ENCODE assay signal across 21 mouse cellular contexts in genomic region chr19:33100598-33100997, GRCm38 (mm10).
DNase-seq lines count a peak whose midpoint lies in the region; ATAC-seq lines count a peak whose summit lies in the region.
"Had no signal": no experiment of that assay in that cellular context is flagged by ENCODE, and none has a peak within 500 bp of the region (broad histone marks: within the 10 kb centered on the region; RNA-seq: fewer than 3 reads in every experiment).

No protein-coding gene starts in this region.

- no peak overlapping the region for H3K4me2 ChIP-seq in embryonic facial prominence, embryonic 13.5 days
- 0 out of 2 replicates have a peak overlapping the region, but pooled peaks have one; percentile 32 for H3K4me2 ChIP-seq in liver, embryonic 16.5 days (ENCODE audit: low read depth, low read length)
- H3K4me2 ChIP-seq in heart, embryonic 12.5 days = no peak overlapping the region
- H3K4me2 ChIP-seq: embryonic facial prominence, embryonic 15.5 days; hindbrain, embryonic 13.5 days; neural tube, embryonic 12.5 days; stomach, embryonic 15.5 days had no signal

- no peaks in the 10 kb centered on the region for H3K9me3 ChIP-seq in embryonic facial prominence, embryonic 13.5 days
- no peaks in the 10 kb centered on the region for H3K9me3 ChIP-seq in embryonic facial prominence, embryonic 10.5 days
- H3K9me3 ChIP-seq in megakaryocyte, embryonic 14.5 days = no peaks in the 10 kb centered on the region
- H3K9me3 ChIP-seq in liver, embryonic 16.5 days (replicated peaks; ENCODE audit: control insufficient read depth, low read length) = no peaks in the 10 kb centered on the region
- H3K9me3 ChIP-seq in heart, embryonic 12.5 days (replicated peaks) = no peaks in the 10 kb centered on the region
- H3K9me3 ChIP-seq: embryonic facial prominence, embryonic 15.5 days; hindbrain, embryonic 13.5 days; neural tube, embryonic 12.5 days; stomach, embryonic 15.5 days had no signal

- no peak overlapping the region for H3K4me3 ChIP-seq in embryonic facial prominence, embryonic 13.5 days
- H3K4me3 ChIP-seq in embryonic facial prominence, embryonic 10.5 days = no peak overlapping the region
- H3K4me3 ChIP-seq in megakaryocyte, embryonic 14.5 days (replicated peaks) = peak overlapping the region; percentile 89
- H3K4me3 ChIP-seq in liver, embryonic 16.5 days (ENCODE audit: low read depth, low read length) = no peak overlapping the region
- no peak overlapping the region for H3K4me3 ChIP-seq in heart, embryonic 12.5 days
- H3K4me3 ChIP-seq: embryonic facial prominence, embryonic 15.5 days; heart, adult 2 months; hindbrain, embryonic 13.5 days; layer of hippocampus, adult 2 months; neural tube, embryonic 12.5 days; stomach, embryonic 15.5 days had no signal

- peaks cover 21% of the 10 kb centered on the region for H3K4me1 ChIP-seq in embryonic facial prominence, embryonic 13.5 days
- peaks cover 35% of the 10 kb centered on the region for H3K4me1 ChIP-seq in embryonic facial prominence, embryonic 10.5 days
- H3K4me1 ChIP-seq in megakaryocyte, embryonic 14.5 days = peaks cover 54% of the 10 kb centered on the region
- peaks cover 20% of the 10 kb centered on the region for H3K4me1 ChIP-seq in liver, embryonic 16.5 days (ENCODE audit: control insufficient read depth, low read depth, low read length)
- H3K4me1 ChIP-seq in heart, embryonic 12.5 days (replicated peaks) = peaks cover 16% of the 10 kb centered on the region

- no peaks in the 10 kb centered on the region for H3K27me3 ChIP-seq in embryonic facial prominence, embryonic 13.5 days
- no peaks in the 10 kb centered on the region for H3K27me3 ChIP-seq in embryonic facial prominence, embryonic 10.5 days (replicated peaks; ENCODE audit: low read depth, poor library complexity, severe bottlenecking)
- H3K27me3 ChIP-seq in megakaryocyte, embryonic 14.5 days (replicated peaks) = no peaks in the 10 kb centered on the region
- no peaks in the 10 kb centered on the region for H3K27me3 ChIP-seq in liver, embryonic 16.5 days (ENCODE audit: control insufficient read depth, insufficient read depth, low read depth, low read length)
- no peaks in the 10 kb centered on the region for H3K27me3 ChIP-seq in heart, embryonic 12.5 days (replicated peaks)
- H3K27me3 ChIP-seq: embryonic facial prominence, embryonic 15.5 days; hindbrain, embryonic 13.5 days; neural tube, embryonic 12.5 days; Patski; stomach, embryonic 15.5 days had no signal

- H3K27ac ChIP-seq in embryonic facial prominence, embryonic 13.5 days = 0 out of 2 replicates have a peak overlapping the region, but pooled peaks have one; percentile 2
- no peak overlapping the region for H3K27ac ChIP-seq in embryonic facial prominence, embryonic 10.5 days (replicated peaks)
- no peak overlapping the region for H3K27ac ChIP-seq in liver, embryonic 16.5 days (ENCODE audit: low read length)
- H3K27ac ChIP-seq in heart, embryonic 12.5 days (ENCODE audit: poor library complexity, severe bottlenecking) = no peak overlapping the region
- H3K27ac ChIP-seq: embryonic facial prominence, embryonic 15.5 days; heart, adult 2 months; hindbrain, embryonic 13.5 days; kidney, postnatal 0 days; neural tube, embryonic 12.5 days; stomach, embryonic 15.5 days had no signal

- no peak for DNase-seq in embryonic facial prominence, embryonic 10.5 days (ENCODE audit: low spot score)
- DNase-seq in brain, adult 2 months (ENCODE audit: low read depth, low spot score) = peak; percentile 34
- no peak for DNase-seq in heart, postnatal 4 days
- DNase-seq: cerebellum, adult 9-11 months; gastrocnemius, postnatal 14 days; kidney, adult 11 months; left cerebral cortex, postnatal 4 days; right cerebral cortex, postnatal 14 days had no signal

- H3K9ac ChIP-seq in embryonic facial prominence, embryonic 13.5 days = no peak overlapping the region
- no peak overlapping the region for H3K9ac ChIP-seq in liver, embryonic 16.5 days (ENCODE audit: low read depth, low read length)
- H3K9ac ChIP-seq in heart, embryonic 12.5 days = no peak overlapping the region
- H3K9ac ChIP-seq: embryonic facial prominence, embryonic 15.5 days; hindbrain, embryonic 13.5 days; neural tube, embryonic 12.5 days; stomach, embryonic 15.5 days had no signal

- H3K36me3 ChIP-seq in embryonic facial prominence, embryonic 13.5 days = no peaks in the 10 kb centered on the region
- H3K36me3 ChIP-seq in embryonic facial prominence, embryonic 10.5 days (replicated peaks) = no peaks in the 10 kb centered on the region
- no peaks in the 10 kb centered on the region for H3K36me3 ChIP-seq in megakaryocyte, embryonic 14.5 days (replicated peaks; ENCODE audit: low read length)
- H3K36me3 ChIP-seq in liver, embryonic 16.5 days (ENCODE audit: control insufficient read depth, insufficient read depth) = no peaks in the 10 kb centered on the region
- no peaks in the 10 kb centered on the region for H3K36me3 ChIP-seq in heart, embryonic 12.5 days
- H3K36me3 ChIP-seq: embryonic facial prominence, embryonic 15.5 days; hindbrain, embryonic 13.5 days; neural tube, embryonic 12.5 days; stomach, embryonic 15.5 days had no signal

- WGBS in embryonic facial prominence, embryonic 13.5 days = 65% methylated on average over 3 of the region's 3 CpGs
- 86% methylated on average over 3 of the region's 3 CpGs for WGBS in embryonic facial prominence, embryonic 10.5 days
- WGBS in liver, embryonic 16.5 days (ENCODE audit: insufficient replicate concordance) = 43% methylated on average over 3 of the region's 3 CpGs
- 63% methylated on average over 3 of the region's 3 CpGs for WGBS in heart, embryonic 12.5 days

- no peak for ATAC-seq in embryonic facial prominence, embryonic 13.5 days (ENCODE audit: insufficient number of reproducible peaks, insufficient read depth, low FRiP score, low TSS enrichment, low read depth)
- ATAC-seq in megakaryocyte, adult 5-6 weeks (ENCODE audit: poor library complexity, severe bottlenecking) = no peak
- ATAC-seq in liver, embryonic 16.5 days (ENCODE audit: low read depth) = no peak
- ATAC-seq in heart, embryonic 12.5 days (ENCODE audit: insufficient number of reproducible peaks, low FRiP score) = no peak
- ATAC-seq: Patski had no signal
